Mouse (Mus musculus): Measurements from ENCODE around the gene Shroom3.

GRCm38 (mm10) chr5:92857177-92857576 is 173.9 kb downstream of the Shroom3 start:
- TF ChIP-seq CTCF (IDR thresholded peaks at IDR 0.05; ENCODE audit: low read depth, low read length) (no peak), POLR2A (IDR thresholded peaks at IDR 0.05; ENCODE audit: borderline replicate concordance, low read depth, low read length) (no peak)

Data from bone marrow macrophage, adult 2 months (primary cell).